Comparison of ENCODE assay signal across 20 mouse cellular contexts in genomic region chr14:59959723-59960122, GRCm38 (mm10).
DNase-seq lines count a peak whose midpoint lies in the region; ATAC-seq lines count a peak whose summit lies in the region.
"Had no signal": no experiment of that assay in that cellular context is flagged by ENCODE, and none has a peak within 500 bp of the region (broad histone marks: within the 10 kb centered on the region; RNA-seq: fewer than 3 reads in every experiment).

No protein-coding gene starts in this region.

- H3K27ac ChIP-seq in midbrain, embryonic 11.5 days (ENCODE audit: low read depth, low read length), result no peak overlapping the region
- no peak overlapping the region for H3K27ac ChIP-seq in midbrain, embryonic 15.5 days
- peak overlapping the region; percentile 67; the same call in 1 of the 2 replicates for H3K27ac ChIP-seq in kidney, embryonic 14.5 days (ENCODE audit: low read depth, low read length)
- H3K27ac ChIP-seq: heart, embryonic 13.5 days; limb, embryonic 12.5 days; liver, embryonic 15.5 days had no signal

- H3K27me3 ChIP-seq in midbrain, embryonic 11.5 days (ENCODE audit: control insufficient read depth, insufficient read depth, low read length), result no peaks in the 10 kb centered on the region
- no peaks in the 10 kb centered on the region for H3K27me3 ChIP-seq in midbrain, embryonic 15.5 days (replicated peaks)
- no peaks in the 10 kb centered on the region for H3K27me3 ChIP-seq in kidney, embryonic 14.5 days (ENCODE audit: control insufficient read depth, insufficient read depth, low read length)
- H3K27me3 ChIP-seq: heart, embryonic 13.5 days; limb, embryonic 12.5 days; liver, embryonic 15.5 days had no signal

- H3K9ac ChIP-seq in midbrain, embryonic 11.5 days (ENCODE audit: low read length), result no peak overlapping the region
- H3K9ac ChIP-seq in midbrain, embryonic 15.5 days, result no peak overlapping the region
- no peak overlapping the region for H3K9ac ChIP-seq in kidney, embryonic 14.5 days (ENCODE audit: low read depth, low read length)
- H3K9ac ChIP-seq: heart, embryonic 13.5 days; limb, embryonic 12.5 days; liver, embryonic 15.5 days had no signal

- no peaks in the 10 kb centered on the region for H3K4me1 ChIP-seq in midbrain, embryonic 11.5 days (ENCODE audit: control insufficient read depth, insufficient read depth, low read length)
- H3K4me1 ChIP-seq in midbrain, embryonic 15.5 days, result peaks cover 9% of the 10 kb centered on the region; the same call in 1 of the 2 replicates
- peaks cover 16% of the 10 kb centered on the region for H3K4me1 ChIP-seq in kidney, embryonic 14.5 days (ENCODE audit: control insufficient read depth, insufficient read depth, low read length)
- H3K4me1 ChIP-seq: liver, embryonic 15.5 days had no signal

- ATAC-seq in midbrain, embryonic 11.5 days (ENCODE audit: low FRiP score), result no peak
- no peak for ATAC-seq in midbrain, embryonic 15.5 days (replicated peaks)
- ATAC-seq in kidney, embryonic 14.5 days (ENCODE audit: low FRiP score, low TSS enrichment), result no peak
- no peak for ATAC-seq in activated CD4-positive, CD25-positive, alpha-beta regulatory T cell, adult 4 months

- no peak overlapping the region for H3K4me3 ChIP-seq in midbrain, embryonic 11.5 days (ENCODE audit: low read depth, low read length)
- no peak overlapping the region for H3K4me3 ChIP-seq in midbrain, embryonic 15.5 days
- H3K4me3 ChIP-seq in kidney, embryonic 14.5 days (ENCODE audit: low read length), result no peak overlapping the region
- H3K4me3 ChIP-seq: heart, embryonic 13.5 days; limb, embryonic 12.5 days; liver, embryonic 15.5 days; myocyte had no signal

- WGBS in midbrain, embryonic 11.5 days, result 70% methylated on average over 8 of the region's 8 CpGs
- 65% methylated on average over 8 of the region's 8 CpGs for WGBS in midbrain, embryonic 15.5 days
- 21% methylated on average over 8 of the region's 8 CpGs for WGBS in kidney, embryonic 14.5 days

- H3K36me3 ChIP-seq in midbrain, embryonic 11.5 days (ENCODE audit: control insufficient read depth, insufficient read depth, low read length), result no peaks in the 10 kb centered on the region
- no peaks in the 10 kb centered on the region for H3K36me3 ChIP-seq in midbrain, embryonic 15.5 days (replicated peaks)
- no peaks in the 10 kb centered on the region for H3K36me3 ChIP-seq in kidney, embryonic 14.5 days (ENCODE audit: control insufficient read depth, insufficient read depth, low read length)
- H3K36me3 ChIP-seq: heart, embryonic 13.5 days; limb, embryonic 12.5 days; liver, embryonic 15.5 days had no signal

- H3K9me3 ChIP-seq in midbrain, embryonic 11.5 days (ENCODE audit: control insufficient read depth, low read length), result no peaks in the 10 kb centered on the region
- H3K9me3 ChIP-seq in midbrain, embryonic 15.5 days, result no peaks in the 10 kb centered on the region
- no peaks in the 10 kb centered on the region for H3K9me3 ChIP-seq in kidney, embryonic 14.5 days (ENCODE audit: control insufficient read depth, low read length)
- H3K9me3 ChIP-seq: heart, embryonic 13.5 days; limb, embryonic 12.5 days; liver, embryonic 15.5 days had no signal

- peak; percentile 14 for DNase-seq in midbrain, embryonic 11.5 days (ENCODE audit: low spot score, missing footprints)
- DNase-seq in kidney, adult 11 months, result peak; percentile 44
- peak; percentile 20 to 35 for DNase-seq in kidney, postnatal 36 days
- no peak for DNase-seq in natural killer cell, adult 2 months (ENCODE audit: low spot score in 2 of 2)
- DNase-seq in liver, result no peak
- DNase-seq: adrenal gland, adult 2 months; cerebellum, adult 9-11 months; gastrocnemius, postnatal 10 days; heart, adult 18-20 months; lung, postnatal 10 days; midbrain, embryonic 14.5 days; right cerebral cortex, postnatal 14 days; thymus, postnatal 14 days had no signal

- no peak overlapping the region for H3K4me2 ChIP-seq in midbrain, embryonic 11.5 days
- H3K4me2 ChIP-seq in midbrain, embryonic 15.5 days, result no peak overlapping the region
- 0 out of 2 replicates have a peak overlapping the region, but pooled peaks have one; percentile 8 for H3K4me2 ChIP-seq in kidney, embryonic 14.5 days (replicated peaks; ENCODE audit: low read depth, low read length)
- H3K4me2 ChIP-seq: heart, embryonic 13.5 days; limb, embryonic 12.5 days; liver, embryonic 15.5 days had no signal

Comparison
In these comparisons a context has a peak if more than half of its experiments do, and no peak if none do; other contexts are left out.
1. DNase-seq: peak in midbrain, embryonic 11.5 days (single experiment), kidney, adult 11 months (single experiment) and kidney, postnatal 36 days (2 of 2); none in natural killer cell, adult 2 months (0 of 2) and liver (single experiment).